Mouse (Mus musculus) erythroid progenitor cell, adult 5-6 weeks (primary cell): ENCODE measurements around the gene Degs2. TPM values are rescaled to one million over a fixed set of nuclear protein-coding genes. Genes with fewer than 3 reads are reported as not detected.

Experiments used
- ATAC-seq: replicated peaks from 2 replicates; pipeline ENCODE4 v1.8.0; 2016; ENCODE audit warnings: moderate number of reproducible peaks, mild to moderate bottlenecking, moderate TSS enrichment, inconsistent platforms; ENCODE audit not compliant: poor library complexity, low FRiP score, severe bottlenecking
- total RNA-seq, 2 experiments: library from RNA; stranded (forward) in 1 of 2; stranded (reverse) in 1 of 2; fragments of 150-400 nt in 1 of 2; fragments of 186-747, 209-891 nt in 1 of 2; gene quantifications; 2 replicates each; pipeline versions ENCODE4 v1.2.3 to v1.2.4; 2015 to 2017; ENCODE audit warnings: low replicate concordance in 2 of 2

Degs2 gene
- total RNA-seq (2015; ENCODE audit: low replicate concordance) (not detected in 2 replicates), total RNA-seq (2017; ENCODE audit: low replicate concordance) (not detected in 2 replicates)

DNA sequence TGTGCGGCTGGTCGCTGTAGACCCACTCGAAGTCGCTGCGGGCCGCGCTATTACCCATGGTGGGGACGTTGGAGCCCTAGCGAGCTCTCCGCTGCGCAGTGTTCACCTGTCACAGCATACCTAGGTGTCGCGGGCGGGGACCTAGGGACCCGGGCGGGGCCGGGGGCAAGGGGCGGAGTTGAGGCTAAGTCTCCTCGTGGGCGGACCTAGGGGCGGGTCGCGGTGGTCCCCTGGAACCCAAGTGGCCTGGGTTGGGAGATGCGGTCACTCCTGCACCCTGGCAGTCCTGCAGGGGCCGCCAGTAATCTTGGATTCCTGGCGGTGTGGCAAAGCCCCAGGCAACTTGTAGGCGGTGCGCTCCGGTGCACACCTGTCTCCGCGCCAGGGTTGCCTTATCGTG lies at the start of gene Degs2:
TSS of gene Degs2 (minus strand) at position 131 of the 400 bp plus-strand sequence.
- ATAC-seq = no peak

DNA sequence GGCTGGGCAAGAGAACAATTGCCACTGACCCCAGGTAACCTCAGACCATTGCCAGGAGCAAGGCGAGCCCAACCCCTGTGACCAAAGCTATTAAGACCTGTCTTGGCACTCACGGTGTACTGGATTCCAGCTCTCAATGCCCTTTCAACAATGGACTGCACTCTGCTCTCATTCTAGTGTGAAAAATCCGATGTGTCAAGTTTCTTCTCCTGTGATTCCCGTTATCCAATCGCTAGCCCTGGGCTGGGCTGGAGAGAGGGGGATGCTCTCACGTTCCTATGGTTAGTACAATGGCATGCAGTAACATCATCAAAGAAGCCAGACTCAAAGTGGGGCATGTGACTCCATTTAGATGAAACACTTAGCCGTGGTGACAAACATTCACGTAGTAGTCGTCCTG lies 49.7 kb upstream of the Degs2 start:
- ATAC-seq = no peak

GRCm38 (mm10) chr12:108750226-108750625 lies 48.1 kb upstream of the Degs2 start:
- no peak for ATAC-seq

DNA sequence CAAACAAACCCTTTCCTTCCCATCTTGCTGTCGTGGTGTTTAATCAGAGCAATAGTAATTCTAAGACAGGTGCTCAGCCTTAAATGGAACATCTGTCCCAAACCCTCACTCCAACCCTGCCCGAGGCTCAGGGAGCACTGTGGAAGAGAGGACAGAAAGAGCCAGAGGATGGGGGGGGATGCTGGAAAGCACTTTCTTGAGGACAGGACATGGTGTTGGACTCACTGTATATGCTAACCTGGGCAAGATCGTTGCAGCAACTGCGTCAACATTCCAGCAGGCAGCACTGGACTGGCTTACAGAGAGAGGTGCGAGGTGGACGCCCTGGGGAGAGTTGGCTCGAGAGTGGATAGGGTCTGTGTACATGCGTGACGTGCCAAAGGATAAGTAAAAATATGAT lies 47.3 kb upstream of the Degs2 start:
- ATAC-seq = no peak

- ATAC-seq = no peak
These were observed 46.9 kb upstream of the Degs2 start for GRCm38 (mm10) chr12:108749019-108749418.

DNA sequence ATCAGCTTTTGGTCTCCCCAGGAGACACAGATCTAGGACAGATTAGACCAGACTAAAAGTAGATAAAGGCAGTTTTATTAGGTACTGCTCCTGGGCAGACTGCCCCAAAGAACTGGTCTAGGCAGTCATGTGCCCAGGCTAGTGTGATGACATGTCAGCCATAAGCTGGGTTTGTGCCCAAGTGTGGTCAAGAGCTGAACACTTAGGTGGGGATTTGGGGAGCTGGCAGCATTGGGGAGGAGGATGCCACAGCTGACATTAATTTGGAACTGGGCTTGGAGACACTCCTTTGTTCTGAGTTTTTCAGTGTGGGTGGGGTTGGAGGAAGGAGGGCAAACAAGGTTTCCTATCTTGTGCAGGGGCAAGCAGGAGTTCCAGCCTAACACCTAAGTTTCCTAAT lies 43.9 kb upstream of the Degs2 start:
- ATAC-seq = no peak

DNA sequence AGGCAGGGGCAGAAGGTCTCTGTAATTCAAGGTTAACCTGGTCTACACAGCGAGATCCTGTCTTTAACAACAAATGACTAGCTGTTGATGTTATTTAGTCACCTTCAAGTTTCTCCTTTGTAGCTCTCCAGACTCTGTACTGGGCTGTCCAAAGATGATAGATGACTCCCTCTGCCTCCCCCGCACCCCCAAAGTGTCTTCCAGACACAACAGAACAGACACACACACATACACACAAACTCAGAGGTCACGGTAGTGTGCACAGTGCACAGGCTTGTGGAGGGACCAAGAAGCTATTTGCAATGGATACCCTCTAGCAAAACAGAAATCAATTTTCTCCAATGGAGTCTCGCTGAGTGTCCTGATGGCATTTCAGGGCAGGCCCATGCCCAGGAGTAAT lies 40.1 kb upstream of the Degs2 start:
- ATAC-seq = no peak

DNA sequence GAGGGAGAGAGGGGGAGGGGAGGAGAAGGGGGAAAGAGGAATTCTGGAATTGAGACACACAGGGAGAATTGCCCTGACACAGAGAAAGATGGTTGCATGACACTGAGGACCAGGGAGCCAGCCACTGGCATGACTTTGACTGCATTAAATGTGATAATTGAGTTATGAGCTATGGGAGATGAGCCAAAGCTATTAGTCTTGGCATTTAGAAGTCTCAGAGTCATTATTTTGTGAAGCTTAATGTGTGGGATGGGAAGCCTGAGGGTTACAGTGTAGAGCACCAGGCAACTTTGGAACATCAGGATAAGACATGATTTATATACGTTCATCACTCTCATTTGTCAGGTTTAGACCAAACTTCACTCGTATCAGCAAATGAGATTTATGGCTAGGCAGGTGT lies 39.4 kb upstream of the Degs2 start:
- ATAC-seq = no peak

- no peak for ATAC-seq
These were observed 36.6 kb upstream of the Degs2 start for GRCm38 (mm10) chr12:108738745-108739144.

DNA sequence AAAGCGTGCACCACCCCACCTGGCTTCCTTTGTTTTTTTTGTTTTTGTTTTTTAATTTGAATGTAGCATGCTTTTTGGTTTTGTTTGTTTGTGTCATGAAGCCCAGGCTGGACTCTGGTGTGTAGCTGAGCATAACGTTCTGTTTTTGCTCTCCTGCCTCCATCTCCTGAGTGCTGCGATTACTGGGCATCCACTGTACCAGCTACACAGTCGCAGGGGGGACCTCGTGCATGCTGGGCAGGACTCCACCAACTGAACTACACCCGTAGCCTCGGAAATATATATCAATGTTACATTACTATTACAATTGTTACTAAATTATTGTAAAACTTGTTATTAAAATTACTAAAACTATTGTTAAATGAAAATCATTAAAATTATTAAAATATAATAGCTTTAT lies 35.7 kb upstream of the Degs2 start:
- ATAC-seq = no peak

DNA sequence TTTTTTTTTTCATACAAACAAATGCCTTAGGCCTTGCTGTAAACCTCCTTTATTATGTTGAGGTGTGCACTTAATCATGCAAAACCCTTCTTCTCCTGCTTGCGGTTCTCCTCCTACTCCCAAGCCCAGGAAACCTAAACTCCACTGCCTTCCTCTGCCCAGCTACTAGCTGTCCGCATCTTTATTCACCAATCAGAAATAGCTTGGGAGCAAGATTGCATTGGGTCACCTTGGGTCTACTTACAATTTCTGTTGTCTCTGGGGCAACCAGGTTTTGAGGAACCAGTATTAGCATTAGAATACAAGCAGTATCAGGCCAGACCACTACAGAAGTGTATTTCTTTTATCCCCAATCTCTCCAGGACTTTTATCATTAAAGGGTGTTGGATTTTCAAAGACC lies 32.3 kb upstream of the Degs2 start:
- ATAC-seq = no peak

DNA sequence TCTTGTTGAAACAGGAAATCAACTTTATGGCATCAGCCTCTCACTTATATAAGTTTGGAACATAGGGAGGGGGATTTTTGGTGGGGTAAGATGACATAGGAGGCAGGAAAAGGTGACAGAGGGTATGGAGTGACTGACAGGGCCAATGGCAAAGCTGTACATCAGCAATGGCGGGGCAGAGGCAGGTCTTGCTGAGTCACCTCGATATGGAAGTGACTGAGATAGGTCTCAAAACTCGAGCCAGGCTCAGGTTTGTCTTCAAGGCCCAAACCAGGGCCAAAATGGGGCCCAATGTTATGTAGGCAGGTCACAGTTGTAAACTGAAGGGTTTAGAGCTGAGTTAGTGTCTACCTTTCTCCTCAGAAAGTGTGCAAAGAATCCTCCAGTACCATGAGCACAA lies 21.7 kb upstream of the Degs2 start:
- no peak for ATAC-seq

- no peak for ATAC-seq
These were observed 20.3 kb upstream of the Degs2 start for GRCm38 (mm10) chr12:108722464-108722863.

DNA sequence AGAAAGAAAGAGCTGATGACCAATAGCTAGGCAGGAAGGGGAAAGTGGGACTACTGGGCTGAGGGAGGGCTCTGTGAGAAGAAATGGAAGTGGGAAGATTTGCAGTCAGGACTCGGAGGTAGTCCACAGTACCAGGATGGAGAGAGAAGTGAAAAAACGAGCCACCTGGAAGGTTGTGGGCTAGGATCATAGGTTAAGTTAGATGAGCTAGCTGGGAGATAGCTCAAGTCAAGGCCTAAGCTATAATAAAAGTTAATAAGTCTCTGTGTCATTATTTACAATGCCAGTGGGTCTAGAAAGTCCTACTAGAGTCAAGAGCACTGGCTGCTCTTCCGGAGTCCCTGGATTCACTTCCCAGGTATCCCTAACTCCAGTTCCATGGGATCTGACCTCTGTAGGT lies 16.4 kb upstream of the Degs2 start:
- no peak for ATAC-seq

DNA sequence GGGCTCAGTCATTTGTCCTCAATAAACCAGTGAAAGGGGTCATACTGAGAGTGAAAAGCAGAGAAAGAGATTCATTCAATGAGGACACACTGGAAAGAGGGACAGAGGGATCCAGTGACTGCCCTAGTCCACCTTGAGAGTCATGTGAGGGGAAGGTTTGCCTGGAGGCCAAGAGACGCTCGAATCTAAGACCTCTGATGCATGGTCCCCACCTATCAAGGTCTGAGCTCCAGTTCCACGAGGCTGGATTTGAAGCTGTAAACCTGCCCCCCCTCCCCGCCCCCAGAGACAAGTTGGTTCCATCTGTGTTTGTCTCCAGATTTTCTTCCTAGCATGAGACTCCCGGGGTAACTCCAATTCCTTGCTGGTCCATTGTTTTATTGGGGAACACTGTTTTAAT lies 13.7 kb upstream of the Degs2 start:
- no peak for ATAC-seq

DNA sequence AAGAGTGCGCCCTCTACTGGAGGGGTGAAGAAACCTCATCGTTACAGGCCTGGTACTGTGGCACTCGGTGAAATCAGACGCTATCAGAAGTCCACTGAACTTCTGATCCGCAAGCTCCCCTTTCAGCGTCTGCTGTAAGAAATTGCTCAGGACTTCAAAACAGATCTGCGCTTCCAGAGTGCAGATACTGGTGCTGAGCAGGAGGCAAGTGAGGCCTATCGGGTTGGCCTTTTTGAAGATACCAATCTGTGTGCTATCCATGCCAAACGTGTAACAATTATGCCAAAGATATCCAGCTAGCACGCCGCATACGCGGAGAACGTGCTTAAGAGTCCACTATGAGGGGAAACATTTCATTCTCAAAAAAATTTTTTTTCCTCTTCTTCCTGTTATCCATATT lies 11.9 kb upstream of the Degs2 start:
- 0 out of 2 replicates have a peak, but pooled peaks have one; percentile 63 for ATAC-seq

GRCm38 (mm10) chr12:108712481-108712880 lies 10.4 kb upstream of the Degs2 start:
- ATAC-seq = no peak

DNA sequence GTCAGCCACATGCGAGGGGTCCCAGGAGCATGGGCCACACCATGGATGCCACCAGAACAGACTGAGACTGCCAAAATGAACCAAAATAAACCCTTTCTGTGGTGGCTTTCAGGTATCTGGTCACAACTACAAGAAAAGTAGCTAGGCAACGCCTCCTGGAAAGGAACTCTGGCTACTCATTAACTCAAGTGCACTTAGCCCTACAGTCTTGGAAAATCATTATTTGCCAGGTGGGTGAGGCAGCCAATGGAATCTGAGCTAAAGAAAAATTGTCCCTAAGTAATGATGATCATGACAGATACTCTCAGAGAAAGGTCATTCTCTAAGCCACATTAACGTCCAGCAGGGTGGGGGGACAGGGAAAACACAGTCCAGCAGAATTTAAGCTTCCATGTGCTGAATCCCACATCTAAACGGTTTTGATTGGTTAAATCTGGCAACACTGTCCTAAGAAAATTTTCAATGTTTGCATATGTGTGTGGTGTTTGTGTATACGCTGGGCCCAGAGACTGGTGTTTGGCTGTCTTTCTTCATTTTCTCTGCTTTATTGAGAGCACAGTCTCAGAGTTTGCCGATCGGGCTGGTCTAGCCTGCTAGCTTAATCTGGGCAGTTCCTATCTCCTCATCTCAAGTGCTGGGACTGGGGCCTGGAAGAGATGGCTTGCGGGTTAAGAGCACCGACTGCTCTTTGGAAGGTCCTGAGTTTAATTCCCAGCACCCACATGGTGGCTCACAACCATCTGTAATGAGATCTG lies 8.9 kb upstream of the Degs2 start:
- ATAC-seq = no peak

DNA sequence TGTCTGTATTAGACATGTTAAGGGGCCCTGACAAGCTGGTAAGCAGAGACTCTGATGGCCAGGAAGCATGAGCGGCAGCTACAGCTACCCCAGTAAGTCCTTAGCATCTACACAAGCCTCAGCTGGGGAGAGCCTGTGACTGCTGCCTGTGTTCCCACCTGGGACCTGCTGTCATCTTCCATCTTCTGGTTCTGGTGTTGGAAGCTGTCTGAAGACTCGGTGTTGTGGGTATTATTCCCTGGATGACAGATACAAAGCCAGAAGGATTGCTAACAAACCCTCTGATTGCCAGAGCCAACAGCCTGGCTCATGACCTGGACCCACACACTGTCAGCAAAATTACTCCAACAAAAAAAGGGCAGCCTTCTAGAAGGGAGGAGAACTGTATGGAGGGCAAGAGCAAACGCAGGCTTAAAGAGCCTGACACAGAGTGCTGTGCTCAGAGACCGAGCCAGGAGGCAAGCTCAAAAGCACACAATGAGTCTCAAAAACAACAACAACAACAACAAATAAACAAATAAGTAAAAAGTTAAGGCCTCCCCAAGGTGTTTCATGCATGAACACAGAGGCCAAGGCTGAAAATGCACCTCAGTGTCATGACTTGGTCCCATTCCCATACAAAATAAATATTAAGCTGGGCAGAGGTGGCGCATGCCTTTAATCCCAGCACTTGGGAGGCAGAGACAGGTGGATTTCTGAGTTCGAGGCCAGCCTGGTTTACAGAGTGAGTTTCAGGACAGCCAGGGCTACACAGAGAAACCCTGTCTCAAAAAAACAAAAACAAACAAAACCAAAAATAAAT lies 8.1 kb upstream of the Degs2 start:
- no peak for ATAC-seq

GRCm38 (mm10) chr12:108709386-108709785 lies 7.3 kb upstream of the Degs2 start:
- ATAC-seq = no peak

DNA sequence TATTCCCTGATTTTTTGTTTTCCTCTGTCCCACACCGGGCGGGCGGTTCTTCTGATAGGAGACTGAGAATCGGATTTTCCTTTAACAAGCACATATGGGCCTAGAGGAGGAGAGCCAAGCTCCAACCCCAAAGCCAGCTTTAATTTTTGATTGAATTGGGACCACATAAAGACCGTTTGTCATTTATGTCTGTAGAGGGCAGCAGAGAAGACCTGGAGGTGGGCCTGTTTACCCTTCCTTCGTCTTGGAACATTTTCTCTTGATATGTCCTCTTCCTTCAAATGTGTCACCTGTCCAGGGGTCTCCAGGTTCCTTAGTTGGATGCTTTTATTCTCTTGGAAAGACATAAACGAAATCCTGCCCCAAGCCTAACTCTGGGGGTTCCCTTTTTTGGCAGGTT lies 4.0 kb upstream of the Degs2 start:
- ATAC-seq = no peak
